Mouse (Mus musculus) hindlimb bud, embryonic 11.5 days (tissue): Measurements from ENCODE around the gene Cpt1c.
"Not testable (repeated sequence)": the region's sequence is repeated elsewhere in the genome, so short reads cannot be mapped to it uniquely, and the experiment has no call there.

Experiments
- DNase-seq: peaks from one replicate; pipeline ENCODE4 v3.0.0-alpha.2; 2012; ENCODE audit warnings: low read depth, low spot score; ENCODE audit errors: extremely low spot score

Cpt1c gene

GRCm38 (mm10) chr7:44974383-44975116, at the start of gene Cpt1c:
Cpt1c (minus strand) TSS chr7:44974851.
- DNase-seq, result no peak

GRCm38 (mm10) chr7:45023711-45024110, 49.1 kb upstream of the Cpt1c start:
- DNase-seq, result not testable (repeated sequence)

- DNase-seq, result no peak
Observed at GRCm38 (mm10) chr7:45020225-45020624, 45.6 kb upstream of the Cpt1c start.

GRCm38 (mm10) chr7:45019031-45019571, 44.5 kb upstream of the Cpt1c start:
- DNase-seq, result no peak

- DNase-seq, result peak; percentile 95
Observed at GRCm38 (mm10) chr7:45017242-45018061, 42.8 kb upstream of the Cpt1c start, which contains the start of gene Rras. Rras (plus strand) TSS chr7:45017961.

GRCm38 (mm10) chr7:45016761-45017160, 42.1 kb upstream of the Cpt1c start:
- DNase-seq, result no peak

- DNase-seq, result peak; percentile 89
Observed at GRCm38 (mm10) chr7:45015957-45016612, 41.4 kb upstream of the Cpt1c start, which contains the start of gene Scaf1. Scaf1 (minus strand) TSS chr7:45016363.

GRCm38 (mm10) chr7:45015344-45015956, 40.8 kb upstream of the Cpt1c start:
- DNase-seq, result no peak

GRCm38 (mm10) chr7:45014096-45014451, 39.4 kb upstream of the Cpt1c start:
- DNase-seq, result no peak

GRCm38 (mm10) chr7:45013366-45014095, 38.9 kb upstream of the Cpt1c start:
- no peak for DNase-seq

- DNase-seq, result no peak
Observed at GRCm38 (mm10) chr7:45012824-45013223, 38.2 kb upstream of the Cpt1c start.

GRCm38 (mm10) chr7:45012011-45012410, 37.4 kb upstream of the Cpt1c start:
- DNase-seq, result no peak

GRCm38 (mm10) chr7:45008411-45008810, 33.8 kb upstream of the Cpt1c start:
- DNase-seq, result no peak

- DNase-seq, result no peak
Observed at GRCm38 (mm10) chr7:45007846-45008245, 33.2 kb upstream of the Cpt1c start.

GRCm38 (mm10) chr7:45007141-45007540, 32.5 kb upstream of the Cpt1c start:
- DNase-seq, result no peak

GRCm38 (mm10) chr7:45006503-45006902, 31.9 kb upstream of the Cpt1c start:
- no peak for DNase-seq

GRCm38 (mm10) chr7:45005321-45005992, 30.8 kb upstream of the Cpt1c start:
- DNase-seq, result no peak

- DNase-seq, result no peak
Observed at GRCm38 (mm10) chr7:45004546-45004945, 29.9 kb upstream of the Cpt1c start.

GRCm38 (mm10) chr7:45002440-45002839, 27.8 kb upstream of the Cpt1c start:
- no peak for DNase-seq
